Mouse (Mus musculus) mesoderm, embryonic 11.5 days (tissue): ENCODE results near the gene Tmem98.

Experiments used
- DNase-seq: peaks from one replicate; pipeline ENCODE4 v3.0.0-alpha.2; 2012; ENCODE audit warnings: low read depth, low spot score

Gene Tmem98

DNA sequence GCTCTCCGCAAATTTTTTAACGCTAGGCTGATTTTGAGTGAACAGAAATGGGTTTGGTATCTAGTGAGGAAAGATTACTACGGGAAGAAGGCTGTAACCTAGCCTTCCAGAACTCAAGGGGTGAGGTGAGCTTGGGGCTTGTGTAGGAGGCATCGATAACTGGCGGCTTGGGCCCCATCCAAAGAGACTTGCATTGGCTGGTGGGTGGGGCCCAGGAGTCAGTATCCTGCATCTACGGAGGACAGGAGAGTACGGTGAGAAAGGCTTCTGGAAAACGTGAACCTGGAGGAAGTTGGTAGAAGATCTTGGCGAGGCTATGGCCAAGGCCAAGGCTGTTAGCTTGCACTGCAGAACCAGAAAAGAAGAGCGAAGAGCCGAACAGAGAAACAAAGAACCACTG, 44.5 kb downstream of the Tmem98 start:
- no peak for DNase-seq

DNA sequence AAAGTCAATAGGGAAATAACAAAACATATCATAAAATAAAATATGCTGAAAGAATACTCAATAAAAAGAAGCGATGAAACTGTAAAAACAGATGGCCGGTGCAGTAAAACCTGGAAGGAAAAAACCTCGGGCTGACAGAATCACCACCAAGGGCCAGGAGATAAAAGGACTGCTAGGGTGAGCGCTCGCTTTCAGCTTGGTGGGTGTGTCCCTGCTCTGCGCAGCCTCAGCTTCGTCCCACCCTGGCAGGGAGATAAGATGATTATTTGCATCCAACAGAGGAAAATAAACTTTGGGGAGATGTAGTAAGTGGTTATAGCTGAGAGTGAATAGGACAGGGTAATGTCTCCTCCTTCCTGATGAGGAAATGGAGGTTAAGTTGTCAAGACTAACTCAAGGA, 44.9 kb downstream of the Tmem98 start:
- no peak for DNase-seq

DNA sequence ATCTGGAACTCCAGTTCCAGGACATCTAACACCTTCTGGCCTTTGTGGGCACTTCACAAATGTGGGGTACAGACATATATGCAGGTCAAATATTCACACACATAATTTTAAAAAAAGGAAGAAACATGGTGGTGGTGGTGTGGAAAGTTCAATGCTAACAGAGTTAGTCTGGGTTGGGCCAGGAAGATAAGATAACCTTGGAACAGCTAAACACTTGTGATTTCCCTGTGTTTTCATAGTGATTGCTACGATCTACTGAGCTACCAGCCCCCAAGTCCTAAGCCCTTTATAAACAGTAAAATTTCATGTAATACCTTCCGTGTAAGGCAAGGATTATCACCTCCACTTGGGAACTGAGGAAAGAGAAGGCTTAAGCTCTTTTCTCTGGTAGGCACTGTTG, 46.9 kb downstream of the Tmem98 start:
- no peak for DNase-seq

DNA sequence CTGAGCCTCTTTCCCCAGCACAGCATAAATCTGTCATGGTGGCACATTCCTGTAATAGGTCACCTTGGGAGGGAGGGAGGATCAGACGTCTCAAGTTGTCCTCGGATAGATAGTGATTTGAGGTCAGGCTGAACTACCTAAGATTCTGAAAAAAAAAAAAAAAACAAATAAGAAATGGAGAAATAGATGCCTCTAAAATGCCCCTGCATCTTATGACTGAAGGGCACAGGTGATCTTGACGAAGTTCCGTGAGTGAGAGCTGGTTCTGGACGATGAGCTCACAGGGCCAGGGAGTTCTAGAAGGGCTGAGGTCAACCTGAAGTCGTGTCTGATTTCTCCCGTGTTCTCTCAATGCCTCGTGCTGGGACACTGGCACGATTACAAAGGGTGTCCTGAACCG, 48.1 kb downstream of the Tmem98 start, which contains the start of gene Spaca3:
Gene Spaca3, plus strand, starts transcription at position 301 of the 400 bp plus-strand sequence.
- DNase-seq = no peak

DNA sequence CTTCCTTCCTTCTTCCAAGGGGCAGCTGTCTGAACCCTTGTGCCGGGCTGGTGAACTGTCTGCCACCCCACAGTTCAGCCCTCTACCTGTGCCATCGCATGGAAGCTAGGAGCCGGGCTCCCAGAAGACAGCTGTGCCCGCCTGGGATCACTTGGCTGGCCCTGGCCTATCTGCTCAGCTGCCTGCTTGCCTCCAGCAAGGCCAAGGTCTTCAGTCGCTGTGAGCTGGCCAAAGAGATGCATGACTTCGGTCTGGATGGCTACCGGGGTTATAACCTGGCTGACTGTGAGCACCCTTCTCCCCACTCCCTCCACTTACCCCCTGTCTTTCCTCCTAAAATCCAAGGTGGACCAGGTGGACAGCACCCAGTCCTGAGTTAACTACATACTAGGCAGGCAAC, 53.0 kb downstream of the Tmem98 start:
- DNase-seq = no peak

DNA sequence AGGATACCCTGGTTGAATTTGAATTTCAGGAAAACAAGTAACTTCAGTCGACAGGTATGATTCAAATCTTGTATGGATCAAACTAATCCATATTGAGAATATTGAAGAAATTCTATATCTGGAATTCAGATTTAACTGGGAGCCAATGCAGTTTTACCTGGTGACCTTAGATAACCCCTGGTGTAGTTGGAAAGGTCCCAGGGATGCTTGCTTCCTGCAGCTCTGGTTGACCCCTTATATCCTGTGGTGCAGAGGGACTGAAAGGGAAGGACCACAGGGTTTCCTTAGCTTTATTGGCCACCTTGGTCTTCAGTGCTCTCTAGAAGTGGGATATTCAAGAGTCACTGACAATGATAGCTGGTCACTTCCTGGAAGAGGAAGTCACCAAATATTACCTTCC, 58.1 kb downstream of the Tmem98 start:
- DNase-seq = no peak
